Mouse (Mus musculus): ENCODE measurements around the gene Gm36028.

- TF ChIP-seq CTCF (conservative IDR thresholded peaks at IDR 0.05; ENCODE audit: insufficient read depth, insufficient read length, low read depth, low read length) (no peak), POLR2A (IDR thresholded peaks at IDR 0.05; ENCODE audit: low read depth, low read length) (no peak)
Measured at GRCm38 (mm10) chr16:37805746-37806495, 55.0 kb downstream of the Gm36028 start.
